Mouse (Mus musculus): ENCODE data around the gene Wapl. TPM values are rescaled to one million over a fixed set of nuclear protein-coding genes. Genes with fewer than 3 reads are reported as not detected.
A peak's percentile ranks its signal among the peaks of the same experiment; 100 is the strongest.

Gene Wapl
- total and polyA plus RNA-seq, 3 experiments, result 6.6 to 40.6 (median 35.5) TPM

DNA sequence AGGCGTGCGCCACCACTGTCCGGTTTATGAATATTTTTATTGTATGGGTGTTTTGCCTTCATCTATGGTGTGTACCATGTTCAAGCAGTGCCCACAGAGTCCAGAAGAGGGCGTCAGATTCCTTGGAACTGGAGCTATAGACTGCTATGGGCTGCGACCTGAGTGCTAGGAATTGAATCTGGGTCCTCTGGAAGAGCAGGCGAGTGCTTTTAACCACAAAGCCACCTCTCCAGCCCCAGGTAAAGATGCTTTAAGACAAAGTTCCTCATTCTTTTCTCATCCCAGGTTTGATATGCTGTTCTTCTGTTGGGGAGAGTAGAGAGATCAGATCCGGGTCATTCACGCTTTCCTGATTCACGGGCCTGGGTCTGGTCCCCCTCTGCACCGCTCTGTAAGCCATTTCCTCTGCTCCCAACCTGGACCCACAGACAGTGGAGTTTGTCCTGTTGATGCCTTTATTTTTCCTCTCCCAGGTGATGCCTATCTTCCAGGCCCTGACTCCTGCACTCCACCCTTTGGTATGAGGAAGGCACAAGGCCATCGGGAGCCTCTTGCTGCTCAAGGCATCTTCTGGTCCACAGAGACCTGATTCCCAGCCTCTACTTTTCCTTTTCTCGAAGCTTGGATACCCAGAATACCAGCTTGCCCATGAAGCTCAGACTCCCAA lies 103.1 kb downstream of the Wapl start:
- intact Hi-C loops (cut with DNase I), result no loop called here
- H3K79me2 ChIP-seq (replicated peaks; ENCODE audit: control insufficient read depth, insufficient read depth, low read length), result no peaks in the 10 kb centered on the region
- H3K36me3 ChIP-seq (ENCODE audit: control insufficient read depth, insufficient read depth, low read length), result no peaks in the 10 kb centered on the region
- H3K4me3 ChIP-seq, result no peak overlapping the region
- H3K27me3 ChIP-seq (ENCODE audit: control insufficient read depth, insufficient read depth, low read length), result no peaks in the 10 kb centered on the region
- no peak overlapping the region for H3K27ac ChIP-seq
- no peak for TF ChIP-seq POLR2A (IDR thresholded peaks at IDR 0.05; ENCODE audit: insufficient read depth, low read depth, low read length)
- TF ChIP-seq CTCF (IDR thresholded peaks at IDR 0.05), result no peak
- TF ChIP-seq EP300 (IDR thresholded peaks at IDR 0.05; ENCODE audit: insufficient read depth, low read depth, low read length), result no peak
- WGBS, result 85% methylated on average over 12 of the region's 12 CpGs
- DNase-seq, result no peak
- H3K4me1 ChIP-seq (ENCODE audit: control insufficient read depth, insufficient read depth, low read length), result no peaks in the 10 kb centered on the region
- H3K9ac ChIP-seq (ENCODE audit: low read depth, low read length), result no peak overlapping the region

DNA sequence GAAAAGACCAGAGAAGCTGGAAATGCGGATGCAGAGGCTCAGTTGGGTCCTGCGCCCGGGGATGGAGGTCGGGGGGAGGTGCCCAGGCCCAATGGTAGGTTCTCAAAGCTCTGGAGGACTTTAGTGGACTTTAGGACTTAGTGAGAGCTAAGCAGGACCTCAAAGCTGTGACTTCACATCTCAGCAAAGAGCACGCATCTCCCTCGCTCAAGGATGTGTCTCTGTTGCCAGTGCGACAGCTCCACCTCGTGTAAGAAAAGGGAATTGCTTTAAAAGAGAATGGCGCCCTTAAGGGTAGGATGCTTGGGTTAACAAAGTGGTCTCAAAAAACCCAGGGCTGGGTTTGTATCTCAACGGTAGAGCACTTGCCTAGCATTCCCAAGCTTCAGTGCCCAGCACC lies 104.1 kb downstream of the Wapl start:
- Histone ChIP-seq H3K27me3 (ENCODE audit: control insufficient read depth, insufficient read depth, low read length) (no peaks in the 10 kb centered on the region), H3K4me3 (no peak overlapping the region), H3K9ac (ENCODE audit: low read depth, low read length) (no peak overlapping the region), H3K4me1 (ENCODE audit: control insufficient read depth, insufficient read depth, low read length) (no peaks in the 10 kb centered on the region), H3K27ac (no peak overlapping the region), H3K36me3 (ENCODE audit: control insufficient read depth, insufficient read depth, low read length) (no peaks in the 10 kb centered on the region), H3K79me2 (replicated peaks; ENCODE audit: control insufficient read depth, insufficient read depth, low read length) (no peaks in the 10 kb centered on the region)
- TF ChIP-seq EP300 (IDR thresholded peaks at IDR 0.05; ENCODE audit: insufficient read depth, low read depth, low read length), result peak; percentile 45; the same call in 1 of the 2 replicates
- TF ChIP-seq CTCF (IDR thresholded peaks at IDR 0.05), result peak; percentile 81
- TF ChIP-seq POLR2A (IDR thresholded peaks at IDR 0.05; ENCODE audit: insufficient read depth, low read depth, low read length), result no peak
- WGBS, result 14% methylated on average over 10 of the region's 10 CpGs
- no peak for DNase-seq
- intact Hi-C loops (cut with DNase I), result loop anchor here (1.0 kb wide), 1 partner anchor 162 kb away; no protein-coding TSS in a partner anchor

DNA sequence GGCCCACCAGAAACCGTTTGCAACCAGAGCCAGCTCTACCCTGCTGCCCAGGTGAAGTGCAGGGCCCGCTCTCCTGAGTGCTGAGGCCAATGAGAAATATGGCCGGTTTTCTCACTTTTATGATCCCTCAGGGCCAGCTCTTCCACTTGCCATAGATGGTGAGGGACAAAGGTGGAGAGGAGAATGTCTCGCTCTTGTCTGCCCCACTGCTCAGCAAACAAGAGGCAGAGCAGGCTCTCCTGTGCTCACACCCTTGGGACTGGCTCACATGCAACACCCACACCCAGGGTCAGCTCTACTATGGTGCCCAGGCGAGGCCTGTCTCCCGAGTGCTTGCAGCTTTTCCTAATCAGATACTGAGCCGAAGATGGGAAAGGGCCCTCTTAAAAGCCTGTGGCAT lies 105.0 kb downstream of the Wapl start:
- Histone ChIP-seq H3K4me1 (ENCODE audit: control insufficient read depth, insufficient read depth, low read length) (no peaks in the 10 kb centered on the region), H3K4me3 (no peak overlapping the region), H3K27me3 (ENCODE audit: control insufficient read depth, insufficient read depth, low read length) (no peaks in the 10 kb centered on the region), H3K36me3 (ENCODE audit: control insufficient read depth, insufficient read depth, low read length) (no peaks in the 10 kb centered on the region), H3K27ac (no peak overlapping the region), H3K79me2 (replicated peaks; ENCODE audit: control insufficient read depth, insufficient read depth, low read length) (no peaks in the 10 kb centered on the region), H3K9ac (ENCODE audit: low read depth, low read length) (no peak overlapping the region)
- TF ChIP-seq CTCF (IDR thresholded peaks at IDR 0.05), result no peak
- no peak for TF ChIP-seq EP300 (IDR thresholded peaks at IDR 0.05; ENCODE audit: insufficient read depth, low read depth, low read length)
- no peak for TF ChIP-seq POLR2A (IDR thresholded peaks at IDR 0.05; ENCODE audit: insufficient read depth, low read depth, low read length)
- no peak for DNase-seq
- WGBS, result 72% methylated on average over 7 of the region's 7 CpGs
- intact Hi-C loops (cut with DNase I), result loop anchor here (1.0 kb wide), 1 partner anchor 162 kb away; no protein-coding TSS in a partner anchor

DNA sequence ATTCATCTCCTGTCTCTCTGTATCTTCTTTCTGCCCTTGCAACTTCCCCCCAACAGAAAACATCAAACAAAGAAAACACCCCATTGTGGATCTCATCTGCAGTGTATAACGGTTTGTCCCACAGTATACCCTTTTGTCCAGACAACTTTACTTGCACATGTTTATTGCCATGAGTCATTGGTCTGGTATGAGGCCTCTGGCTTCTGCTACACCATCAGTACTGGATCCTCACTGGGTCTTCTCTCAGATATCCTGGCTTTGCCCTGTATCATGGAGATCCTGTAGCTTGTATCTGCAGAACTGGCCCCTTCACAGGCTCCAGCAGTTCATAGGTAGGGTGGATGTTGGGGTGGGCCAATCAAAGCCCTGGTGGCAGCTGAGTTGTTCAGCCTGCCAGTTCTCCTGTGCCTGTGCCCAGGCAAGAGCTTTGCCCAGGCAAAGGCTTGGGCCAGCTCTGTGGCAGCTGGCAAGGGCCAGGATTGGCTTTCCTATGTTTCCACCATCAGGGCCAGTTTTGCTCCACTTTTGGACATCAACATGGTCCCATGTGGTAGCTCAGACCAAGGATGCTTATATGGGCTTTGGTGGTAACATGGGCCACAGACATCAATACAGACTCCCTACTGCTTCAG lies 119.8 kb downstream of the Wapl start:
- no peaks in the 10 kb centered on the region for H3K4me1 ChIP-seq (ENCODE audit: control insufficient read depth, insufficient read depth, low read length)

More for the DNA sequence above, 119.8 kb downstream of the Wapl start:
- H3K27me3 ChIP-seq (ENCODE audit: control insufficient read depth, insufficient read depth, low read length), result no peaks in the 10 kb centered on the region
- DNase-seq, result no peak
- H3K27ac ChIP-seq, result no peak overlapping the region
- H3K36me3 ChIP-seq (ENCODE audit: control insufficient read depth, insufficient read depth, low read length), result no peaks in the 10 kb centered on the region
- WGBS, result 50% methylated on average over 1 of the region's 1 CpGs
- no peak overlapping the region for H3K9ac ChIP-seq (ENCODE audit: low read depth, low read length)
- H3K4me3 ChIP-seq, result no peak overlapping the region
- TF ChIP-seq EP300 (IDR thresholded peaks at IDR 0.05; ENCODE audit: insufficient read depth, low read depth, low read length) (no peak), POLR2A (IDR thresholded peaks at IDR 0.05; ENCODE audit: insufficient read depth, low read depth, low read length) (no peak), CTCF (IDR thresholded peaks at IDR 0.05) (no peak)
- intact Hi-C loops (cut with DNase I), result no loop called here
- H3K79me2 ChIP-seq (replicated peaks; ENCODE audit: control insufficient read depth, insufficient read depth, low read length), result no peaks in the 10 kb centered on the region

Other genes starting within 250 kb of the Wapl start
- gene Bmpr1a, start 170.6 kb upstream of the Wapl start, total RNA-seq (2021), result 10 to 100 TPM; 58.4 to 62.5 TPM
- 13.8 and 38.2 TPM in 2 replicates for gene Bmpr1a, start 170.6 kb upstream of the Wapl start, polyA plus RNA-seq (2012; rRNA removed)
- not detected for gene 9230112D13Rik, start 151.1 kb upstream of the Wapl start, total RNA-seq (2021)
- gene 9230112D13Rik, start 151.1 kb upstream of the Wapl start, polyA plus RNA-seq (2012; rRNA removed), result not detected in 2 replicates
- 1,000 to 10,000 TPM in 1 of 2 experiments, 100 to 1,000 TPM in 1; 940 to 1,084 TPM for gene Ldb3, start 85.2 kb upstream of the Wapl start, total RNA-seq (2021)
- gene Ldb3, start 85.2 kb upstream of the Wapl start, polyA plus RNA-seq (2012; rRNA removed), result 1,077 and 1,138 TPM in 2 replicates
- gene Opn4, start 73.8 kb upstream of the Wapl start, total RNA-seq (2021), result 1 to 10 TPM; 2.4 to 2.6 TPM
- gene Opn4, start 73.8 kb upstream of the Wapl start, polyA plus RNA-seq (2012; rRNA removed), result 7.9 and 9.2 TPM in 2 replicates
- gene Grid1, start 146.2 kb downstream of the Wapl start, total RNA-seq (2021), result not detected
- gene Grid1, start 146.2 kb downstream of the Wapl start, polyA plus RNA-seq (2012; rRNA removed), result 0.03 and 0.04 TPM in 2 replicates

Measured in heart, adult 2 months (tissue).